Mouse (Mus musculus) T-helper 1 cell (primary cell): ENCODE results near the gene Cux2.

Source experiments
- in situ Hi-C: fragments of 300-600 bp; cut with MboI, MseI; formaldehyde crosslinking; loops from one replicate; pipeline ENCODE4 v1.15.1; 2025; ENCODE audit warnings: high pct_unique_total_duplicates

Cux2 gene

DNA sequence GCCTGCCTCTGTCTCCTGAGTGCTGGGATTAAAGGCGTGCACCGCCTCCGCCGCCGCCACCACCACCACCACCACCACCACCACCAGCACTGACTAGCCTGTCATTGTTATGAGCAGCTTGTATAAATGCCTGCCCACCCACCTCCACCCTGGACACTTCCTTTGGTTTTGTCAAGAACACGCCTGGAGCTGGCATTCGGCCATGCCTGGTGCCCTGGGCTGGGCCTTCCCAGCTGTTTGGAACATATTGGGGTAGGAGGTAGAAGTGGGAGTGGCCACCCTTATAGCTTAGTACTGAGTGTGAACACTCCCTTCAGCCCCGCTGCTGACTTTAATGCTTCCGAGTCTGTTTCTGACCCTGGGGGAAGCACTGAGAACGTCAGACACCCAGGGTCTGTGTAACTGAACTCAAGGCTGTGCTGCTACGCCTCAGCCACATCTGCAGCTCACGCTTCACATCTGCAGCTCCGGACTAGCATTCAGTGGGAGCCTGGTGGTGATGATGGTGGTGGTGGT is 178.3 kb downstream of the Cux2 start:
- in situ Hi-C loops: no loop called here

- in situ Hi-C loops: no loop called here
Observed at GRCm38 (mm10) chr5:121870832-121871231, 179.1 kb downstream of the Cux2 start.

DNA sequence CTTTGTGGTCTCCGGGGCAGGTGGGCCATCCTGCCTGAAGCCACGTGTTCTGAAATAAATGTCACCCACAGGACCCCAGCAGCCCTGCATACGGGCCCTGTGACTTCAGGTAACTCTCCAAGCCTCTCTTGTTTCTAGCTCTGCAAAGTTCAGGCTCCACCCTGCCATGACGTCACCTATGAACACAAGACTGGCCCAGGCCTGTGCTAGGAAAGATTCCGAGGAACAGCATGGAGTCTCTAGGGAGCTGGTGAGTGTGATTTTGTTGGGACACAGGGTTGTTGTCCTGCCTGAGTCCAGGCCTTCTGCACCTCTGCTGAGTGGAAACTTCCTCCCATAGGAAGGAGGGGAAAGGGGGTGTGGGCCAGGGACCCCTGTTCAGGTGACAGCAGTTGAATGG is 181.9 kb downstream of the Cux2 start:
- in situ Hi-C loops: no loop called here

- in situ Hi-C loops: no loop called here
Observed at GRCm38 (mm10) chr5:121864330-121864729, 185.6 kb downstream of the Cux2 start.

DNA sequence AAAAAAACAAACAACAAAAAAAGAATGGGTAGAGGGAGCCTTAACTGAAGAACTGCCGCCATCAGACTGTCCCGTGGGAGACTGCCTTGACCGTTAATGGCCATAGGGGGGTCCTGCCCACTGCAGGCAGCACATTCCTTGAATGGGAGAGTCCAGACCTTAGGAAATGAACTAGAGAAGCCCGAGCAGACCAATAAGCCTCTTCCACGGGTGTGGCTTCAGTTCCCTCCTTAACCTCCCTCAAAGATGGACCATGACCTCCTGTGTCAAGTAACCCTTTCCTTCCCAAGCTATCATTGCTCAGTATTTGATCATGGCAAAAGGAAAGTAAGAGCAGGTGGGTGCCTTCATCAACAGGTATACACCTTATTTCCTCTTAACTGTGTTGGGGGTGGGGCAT is 187.9 kb downstream of the Cux2 start:
- in situ Hi-C loops: no loop called here

GRCm38 (mm10) chr5:121858427-121858826 is 191.5 kb downstream of the Cux2 start:
- in situ Hi-C loops: no loop called here

DNA sequence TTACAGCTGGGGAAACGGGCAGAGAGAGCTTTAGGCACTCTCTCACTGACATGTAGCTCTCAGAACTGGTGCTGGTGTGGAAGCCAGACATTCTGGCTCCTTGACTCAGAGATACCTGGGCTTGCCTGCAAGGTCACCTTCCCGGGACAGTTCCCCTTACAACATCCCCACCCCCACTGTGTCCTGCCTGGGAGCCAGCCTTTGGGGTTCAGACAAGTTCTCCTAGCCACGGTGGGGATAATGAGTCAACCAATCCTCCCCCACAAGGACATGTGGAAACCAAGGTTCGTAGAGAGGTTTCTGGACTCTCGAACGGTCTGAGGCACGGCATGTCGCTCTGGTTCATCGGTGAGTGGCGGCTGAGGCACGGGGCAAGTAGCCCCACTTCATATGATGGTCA is 193.2 kb downstream of the Cux2 start:
- in situ Hi-C loops: no loop called here

DNA sequence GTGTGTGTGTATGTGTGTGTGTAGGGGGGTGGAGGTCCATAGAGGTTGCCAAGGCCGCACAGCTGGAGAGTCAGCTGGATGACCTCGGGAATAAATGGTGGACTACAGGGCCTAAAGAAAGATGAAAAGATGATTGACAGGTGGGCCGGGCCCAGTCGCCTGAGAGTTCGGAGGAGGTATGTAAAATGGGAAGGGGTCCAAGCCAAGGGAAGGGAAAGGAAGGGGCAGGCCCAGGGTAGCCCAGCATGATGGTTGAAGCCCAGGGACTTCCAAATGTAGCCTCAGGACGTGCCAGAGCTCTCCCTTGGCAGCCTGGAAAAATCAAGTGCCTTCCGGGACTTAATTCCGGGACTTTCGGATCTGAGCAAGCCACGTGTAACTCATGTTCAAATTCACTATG is 195.1 kb downstream of the Cux2 start:
- in situ Hi-C loops: no loop called here

GRCm38 (mm10) chr5:121853368-121854051 is 196.4 kb downstream of the Cux2 start:
- in situ Hi-C loops: no loop called here

DNA sequence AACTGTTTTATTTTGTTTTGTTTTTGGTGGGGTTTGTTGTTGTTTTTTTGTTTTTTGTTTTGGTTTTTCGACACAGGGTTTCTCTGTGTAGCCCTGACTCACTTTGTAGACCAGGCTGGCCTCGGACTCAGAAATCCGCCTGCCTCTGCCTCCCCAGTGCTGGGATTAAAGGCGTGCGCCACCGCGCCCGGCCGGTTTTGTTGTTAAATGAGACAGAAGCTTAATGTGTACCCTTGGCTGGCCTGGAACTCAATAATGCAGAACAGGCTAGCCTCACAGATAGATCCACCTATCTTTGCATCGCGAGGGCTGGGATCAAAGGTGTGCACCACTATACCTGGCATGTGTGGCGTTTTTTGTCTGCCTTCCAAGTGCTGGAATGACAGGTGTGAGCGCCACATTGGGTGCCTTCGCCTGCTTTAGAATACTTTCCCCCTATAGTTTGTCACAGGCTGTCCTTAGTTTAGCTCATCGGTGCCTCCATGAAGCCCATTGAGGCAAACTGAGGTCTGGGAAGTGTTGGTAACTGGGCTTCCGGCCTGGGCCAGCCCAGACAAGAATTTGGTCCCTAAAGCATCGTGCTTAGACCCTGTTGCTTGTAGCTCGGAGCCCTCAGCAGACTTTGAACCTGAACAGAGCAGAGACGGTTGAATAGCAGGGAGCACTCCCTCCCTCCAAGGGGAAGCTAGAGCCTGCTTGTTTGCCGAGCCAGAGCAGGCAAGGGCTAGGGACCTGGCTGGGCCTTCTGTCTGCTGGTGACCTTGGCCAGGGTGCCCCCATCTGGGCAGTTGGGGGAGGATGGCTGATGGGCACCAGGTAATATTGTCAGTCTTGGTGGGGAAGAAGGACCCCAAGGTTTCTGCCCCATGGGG is 200.2 kb downstream of the Cux2 start:
- in situ Hi-C loops: loop anchor here (5.0 kb wide), 1 partner anchor 37 kb away; no protein-coding TSS in a partner anchor

DNA sequence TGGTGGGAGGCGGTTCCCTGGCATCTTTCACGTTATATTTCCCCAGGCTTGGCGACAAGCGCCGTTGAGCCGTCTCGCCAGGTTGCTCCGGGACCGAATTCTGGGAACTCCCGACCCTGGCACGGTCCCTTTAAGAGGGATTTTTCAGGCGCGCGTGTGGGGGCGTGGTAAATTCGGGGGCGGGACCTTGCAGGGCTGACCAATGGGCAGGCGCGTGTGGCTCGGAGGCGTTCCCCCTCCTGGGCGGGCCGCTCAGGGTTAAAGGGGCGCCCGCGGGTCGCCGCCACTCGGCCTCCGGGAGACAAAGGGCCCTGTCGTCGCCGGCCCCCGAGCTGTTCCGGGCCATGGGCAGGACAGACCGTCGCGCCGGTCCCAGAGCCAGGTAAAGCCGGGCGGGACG is 201.2 kb downstream of the Cux2 start, which contains the start of gene Pheta1:
TSS of gene Pheta1 (plus strand) at position 242 of the 400 bp plus-strand sequence.
- in situ Hi-C loops: loop anchor here (5.0 kb wide), 1 partner anchor 36 kb away; no protein-coding TSS in a partner anchor

DNA sequence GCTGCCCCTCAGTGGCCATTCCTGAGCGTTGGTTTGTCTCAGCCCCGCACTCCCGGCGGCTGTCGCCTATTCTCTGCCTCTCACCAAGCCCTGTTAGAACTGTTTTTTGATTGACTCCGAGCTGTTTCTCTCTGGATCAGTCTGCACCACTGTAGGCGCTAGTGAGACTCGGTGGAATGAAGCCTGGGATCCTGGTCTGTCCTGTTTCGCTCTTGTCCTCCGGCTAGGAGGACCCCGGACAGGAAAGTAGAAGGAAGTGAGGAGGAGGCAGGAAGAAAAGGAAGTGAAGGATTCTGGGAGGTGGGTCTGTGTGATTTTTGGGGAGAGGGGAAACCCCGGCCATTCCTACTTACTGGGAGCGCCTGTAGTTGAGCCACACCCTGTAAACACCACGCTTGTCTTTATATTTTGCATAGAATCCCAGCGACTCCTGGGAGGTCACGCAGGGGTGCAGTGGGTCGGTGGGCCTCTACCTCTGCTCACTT is 201.8 kb downstream of the Cux2 start:
- in situ Hi-C loops: loop anchor here (5.0 kb wide), 1 partner anchor 36 kb away; no protein-coding TSS in a partner anchor

DNA sequence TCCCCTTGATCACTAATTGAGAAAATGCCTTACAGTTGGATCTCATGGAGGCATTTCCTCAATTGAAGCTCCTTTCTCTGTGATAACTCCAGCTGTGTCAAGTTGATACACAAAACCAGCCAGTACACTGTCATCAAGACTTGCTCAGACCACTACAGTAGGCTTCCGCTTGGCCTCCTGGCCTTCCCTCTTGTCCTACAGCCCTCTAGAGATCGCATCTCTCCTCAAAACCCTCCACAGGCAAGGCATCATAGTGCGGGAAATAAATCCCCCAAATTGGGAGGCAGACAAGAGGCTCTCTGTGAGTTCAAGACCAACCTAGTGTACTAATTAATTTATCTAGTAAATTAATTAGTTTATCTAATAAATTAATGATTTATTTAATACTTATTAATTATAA is 202.6 kb downstream of the Cux2 start:
- in situ Hi-C loops: loop anchor here (5.0 kb wide), 1 partner anchor 35 kb away; no protein-coding TSS in a partner anchor

GRCm38 (mm10) chr5:121846322-121846721 is 203.6 kb downstream of the Cux2 start:
- in situ Hi-C loops: loop anchor here (5.0 kb wide), 1 partner anchor 34 kb away; no protein-coding TSS in a partner anchor

DNA sequence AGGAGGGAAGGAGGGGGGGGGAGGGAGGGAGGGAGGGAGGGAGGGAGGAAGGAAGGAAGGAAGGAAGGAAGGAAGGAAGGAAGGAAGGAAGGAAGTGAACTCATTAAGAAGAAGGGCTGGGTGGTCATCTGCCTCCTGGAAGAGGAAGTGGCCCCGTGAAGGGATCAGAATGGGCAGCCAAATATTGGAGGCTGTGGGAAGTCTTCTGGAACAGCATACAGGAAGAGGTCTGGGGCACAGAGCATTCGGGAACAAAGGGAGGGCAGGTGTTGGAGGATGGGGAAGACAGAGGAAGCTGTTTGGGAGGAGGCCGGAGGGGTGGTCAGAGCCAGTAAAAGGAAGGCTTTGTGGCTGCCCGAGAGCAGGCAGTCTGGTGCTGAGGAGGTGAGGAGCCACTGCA is 204.5 kb downstream of the Cux2 start:
- in situ Hi-C loops: loop anchor here (5.0 kb wide), 1 partner anchor 33 kb away; no protein-coding TSS in a partner anchor

GRCm38 (mm10) chr5:121843138-121843905 is 206.6 kb downstream of the Cux2 start:
- in situ Hi-C loops: no loop called here

DNA sequence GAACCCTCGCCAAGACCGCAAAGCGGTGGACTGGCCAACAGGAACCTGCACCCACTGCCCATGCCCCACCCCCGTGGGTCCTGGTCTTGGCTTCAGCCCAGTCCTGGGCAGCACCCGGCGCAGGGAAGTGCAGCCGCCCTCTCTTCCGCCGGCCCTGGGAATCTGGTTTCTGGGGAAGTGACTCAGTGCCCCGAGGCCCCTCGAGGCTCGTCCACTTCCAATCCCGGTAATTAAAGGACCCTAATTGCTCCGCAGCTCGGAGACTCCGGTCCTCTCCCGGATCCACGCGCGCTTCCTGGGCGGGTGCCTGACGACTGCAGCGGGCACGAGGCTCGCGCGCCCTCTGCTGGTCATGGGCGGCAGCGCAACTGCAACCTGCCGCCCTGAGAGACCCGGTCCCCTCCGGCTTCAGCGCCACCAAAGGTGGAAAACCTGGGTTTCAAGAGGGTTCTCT is 207.2 kb downstream of the Cux2 start:
- in situ Hi-C loops: no loop called here

GRCm38 (mm10) chr5:121841973-121842372 is 207.9 kb downstream of the Cux2 start:
- in situ Hi-C loops: no loop called here

DNA sequence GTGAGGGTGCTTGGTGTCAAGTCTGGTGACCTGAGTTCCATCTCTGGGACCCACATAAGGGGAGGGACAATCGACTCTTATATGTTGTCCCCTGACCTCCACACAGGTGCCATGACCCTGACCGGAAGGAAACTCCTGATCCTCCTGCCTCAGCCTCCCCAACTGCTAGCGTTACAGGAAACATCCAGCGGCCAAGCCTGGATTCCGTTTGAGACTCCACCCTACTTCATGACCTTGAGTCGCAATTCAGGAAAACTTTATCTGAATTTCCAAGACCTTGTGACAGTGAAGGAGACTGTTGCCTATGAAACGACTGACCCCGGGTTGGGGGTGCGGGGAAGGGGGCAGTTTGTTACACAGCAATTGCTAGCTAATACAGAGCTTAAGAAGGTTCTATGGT is 208.4 kb downstream of the Cux2 start:
- in situ Hi-C loops: no loop called here

DNA sequence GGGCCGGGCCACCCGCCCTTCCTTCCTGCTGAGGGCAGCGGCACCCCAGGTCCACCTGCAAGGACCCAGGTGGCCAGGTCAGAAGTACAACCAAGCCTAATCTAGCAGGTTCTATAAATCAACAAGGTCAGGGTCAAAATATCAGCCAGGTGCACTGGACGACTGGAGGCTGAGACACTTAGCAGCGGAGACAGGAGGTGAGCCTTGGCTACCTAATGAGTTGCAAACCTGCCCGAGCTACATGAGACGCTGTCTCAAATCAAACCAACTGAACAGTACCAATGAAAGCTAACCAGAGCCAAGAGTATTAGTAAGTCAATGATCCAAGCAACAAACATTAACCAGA is 210.8 kb downstream of the Cux2 start:
- in situ Hi-C loops: no loop called here
